Mouse (Mus musculus) brain, embryonic 14.5 days (tissue): ENCODE results near the gene Sec14l1.

Source experiments
- CTCF ChIP-seq: fragments of 200-500 bp; IDR thresholded peaks from 2 replicates; pipeline ENCODE4 v1.5.1; 2012; ENCODE audit warnings: inconsistent platforms, mild to moderate bottlenecking, moderate library complexity, borderline replicate concordance; ENCODE audit not compliant: insufficient read depth, insufficient read length; ENCODE audit errors: extremely low read depth
- POLR2A ChIP-seq: fragments of 200-500 bp; IDR thresholded peaks from 2 replicates; pipeline ENCODE4 v1.6.1; 2012; ENCODE audit warnings: mild to moderate bottlenecking, inconsistent platforms, borderline replicate concordance; ENCODE audit not compliant: poor library complexity, insufficient read depth, insufficient read length, severe bottlenecking; ENCODE audit errors: extremely low read depth

DNA sequence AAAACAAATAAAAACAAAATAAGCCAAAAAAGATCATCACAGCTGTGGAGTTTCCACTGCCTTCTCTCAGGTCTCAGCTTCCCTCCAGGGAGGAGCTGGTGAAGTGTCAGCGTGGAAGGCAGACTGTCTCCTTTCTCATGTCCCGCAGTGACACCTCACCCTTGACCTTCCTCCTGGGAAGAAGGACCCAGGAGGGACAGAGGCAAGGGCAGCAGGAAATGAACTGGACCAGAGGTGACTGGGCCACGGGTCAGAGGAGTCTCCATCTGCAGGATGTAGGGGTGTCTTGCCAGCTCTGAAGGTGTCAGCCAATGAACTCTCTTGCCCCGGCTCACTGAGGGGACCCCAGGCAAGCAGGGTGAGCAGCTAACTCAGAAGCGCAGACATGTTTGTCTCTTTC lies 76.6 kb downstream of the Sec14l1 start:
- TF ChIP-seq CTCF (no peak), POLR2A (no peak)
